Mouse (Mus musculus): ENCODE results near the gene Lrrc3b.
A peak's percentile ranks its signal among the peaks of the same experiment; 100 is the strongest.

The Lrrc3b gene

DNA sequence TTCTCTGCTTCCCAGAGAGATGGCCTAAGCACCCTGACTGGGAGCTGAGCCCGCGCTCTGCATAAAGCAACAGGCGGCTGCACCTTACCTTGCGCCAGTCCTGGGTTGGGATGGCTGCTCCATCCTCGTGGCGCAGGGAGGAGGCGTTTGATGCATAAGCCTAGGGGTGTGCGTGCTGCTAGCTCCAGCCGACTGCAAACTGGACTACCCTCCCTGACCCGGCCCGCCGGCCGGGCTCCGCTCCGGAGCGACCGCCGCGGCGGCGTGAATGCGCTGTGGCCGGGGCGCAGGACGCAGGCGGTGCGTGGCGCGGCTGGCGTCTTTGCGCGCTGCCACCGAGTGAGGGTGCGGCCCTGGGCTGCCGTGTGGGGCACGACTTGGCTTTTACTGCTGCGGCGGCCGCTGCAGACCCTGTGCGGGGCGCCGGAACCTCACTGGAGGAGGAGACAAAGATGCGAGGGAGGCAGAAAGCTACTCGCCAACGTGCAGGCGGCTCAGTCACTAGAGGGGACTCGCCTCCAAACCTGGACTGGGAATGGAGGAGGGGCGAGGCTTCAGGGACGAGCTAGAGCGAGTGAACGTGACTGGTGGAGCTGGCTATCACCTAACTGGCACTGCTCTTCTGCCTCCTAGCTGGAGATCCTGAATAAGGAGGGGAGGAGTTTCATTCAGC lies at the start of gene Lrrc3b:
Lrrc3b (minus strand) TSS at position 503 of the 673 bp plus-strand sequence.
- peak; percentile 3 for DNase-seq (ENCODE audit: low spot score)

DNA sequence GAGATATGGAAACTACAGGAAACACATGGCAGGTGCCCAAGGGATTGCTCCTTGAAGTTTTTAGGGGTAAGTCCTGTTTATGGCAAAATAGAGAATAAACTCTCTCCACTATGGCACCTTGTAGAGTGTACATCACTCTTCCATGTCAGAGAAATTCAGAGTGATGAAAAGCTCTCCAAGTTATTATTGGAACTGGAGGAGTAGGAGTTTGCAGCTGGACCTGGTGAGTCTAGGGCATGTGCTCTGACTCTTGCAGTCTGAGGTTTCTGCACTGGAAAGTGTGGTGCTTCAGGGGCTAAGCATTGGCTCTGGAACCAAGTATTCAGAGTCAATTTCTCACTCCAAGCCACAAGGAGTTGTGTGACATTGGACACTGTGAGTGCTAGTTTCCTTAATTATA lies 38.9 kb upstream of the Lrrc3b start:
- DNase-seq (ENCODE audit: low spot score): no peak

DNA sequence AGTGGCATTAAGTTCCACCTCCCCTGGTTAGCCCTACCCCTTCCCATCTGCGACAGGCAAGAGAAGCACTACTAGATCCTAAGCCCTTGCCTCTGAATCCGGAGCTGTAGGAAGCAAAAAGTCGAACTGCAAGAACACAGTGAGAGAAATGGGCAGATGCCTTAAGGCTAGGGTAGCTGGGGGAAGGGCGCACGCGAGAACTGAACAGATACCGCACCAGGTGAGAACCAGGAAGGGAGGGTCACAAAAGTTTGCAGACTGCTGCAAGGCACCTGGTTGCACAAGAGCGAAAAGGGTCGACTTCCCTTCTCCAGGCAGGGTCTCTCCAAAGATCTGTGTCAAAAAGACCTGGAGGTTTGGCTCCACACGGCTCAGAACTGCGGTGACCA lies 697 bp downstream of the Lrrc3b start:
- DNase-seq (ENCODE audit: low spot score): no peak

DNA sequence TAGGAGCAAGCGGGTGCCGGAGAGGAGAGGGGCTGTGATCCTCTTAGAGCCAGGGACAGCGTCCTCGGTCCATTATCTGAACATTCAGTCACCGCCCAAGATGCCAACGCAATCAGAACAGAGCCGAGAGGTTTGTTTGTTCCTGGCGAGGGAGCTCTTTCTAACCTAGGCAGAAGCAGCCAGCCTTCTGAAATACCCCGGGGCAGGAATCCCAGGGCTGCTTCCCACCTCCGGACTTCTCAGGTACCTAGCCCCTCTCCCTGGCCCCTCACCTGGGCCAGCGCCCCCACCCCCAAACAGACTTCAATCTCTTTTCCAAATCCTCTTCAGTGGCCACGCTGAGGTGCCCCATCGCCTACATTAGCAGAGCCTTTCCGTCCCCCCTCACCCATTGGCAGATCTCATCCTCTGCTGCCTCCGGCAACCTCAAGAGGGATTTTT lies 1.3 kb downstream of the Lrrc3b start:
- DNase-seq (ENCODE audit: low spot score): no peak

DNA sequence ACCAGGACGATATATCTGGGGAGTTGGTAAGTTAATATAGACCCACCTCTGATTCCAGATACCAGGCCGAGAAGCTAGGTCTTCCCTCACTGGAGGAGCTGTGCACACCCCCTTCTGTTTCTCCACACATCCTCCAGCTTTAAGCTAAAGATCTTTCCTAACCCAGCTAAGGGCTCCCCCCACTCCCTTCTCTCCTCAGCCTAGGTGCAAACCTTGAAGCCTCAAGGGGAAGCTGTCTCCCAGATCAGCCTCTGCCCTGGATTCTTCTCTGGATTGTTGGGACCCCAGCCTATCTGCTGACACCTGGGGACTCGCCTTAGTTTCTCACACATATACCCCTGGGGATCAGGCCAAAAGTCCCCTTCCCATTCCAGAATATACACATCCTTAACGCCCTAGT lies 1.7 kb downstream of the Lrrc3b start:
- no peak for DNase-seq (ENCODE audit: low spot score)

DNA sequence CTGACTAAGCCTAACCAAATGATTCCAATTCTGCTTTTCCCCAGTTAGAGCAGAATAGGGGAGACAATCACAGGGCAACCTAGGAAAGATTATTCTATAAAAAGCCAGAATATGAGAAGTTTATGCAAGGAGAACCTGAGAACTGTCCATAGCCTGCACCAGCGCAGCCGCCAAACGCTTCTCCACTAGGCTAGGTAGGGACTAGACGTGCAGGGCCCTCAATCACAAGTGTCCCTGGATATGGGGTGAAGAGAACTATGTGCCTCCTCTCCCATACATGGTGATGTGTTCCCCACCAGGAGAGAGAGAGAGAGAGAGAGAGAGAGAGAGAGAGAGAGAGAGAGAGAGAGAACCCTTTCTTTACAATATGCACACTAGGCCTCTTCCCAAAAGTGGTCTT lies 2.2 kb downstream of the Lrrc3b start:
- DNase-seq (ENCODE audit: low spot score): no peak

DNA sequence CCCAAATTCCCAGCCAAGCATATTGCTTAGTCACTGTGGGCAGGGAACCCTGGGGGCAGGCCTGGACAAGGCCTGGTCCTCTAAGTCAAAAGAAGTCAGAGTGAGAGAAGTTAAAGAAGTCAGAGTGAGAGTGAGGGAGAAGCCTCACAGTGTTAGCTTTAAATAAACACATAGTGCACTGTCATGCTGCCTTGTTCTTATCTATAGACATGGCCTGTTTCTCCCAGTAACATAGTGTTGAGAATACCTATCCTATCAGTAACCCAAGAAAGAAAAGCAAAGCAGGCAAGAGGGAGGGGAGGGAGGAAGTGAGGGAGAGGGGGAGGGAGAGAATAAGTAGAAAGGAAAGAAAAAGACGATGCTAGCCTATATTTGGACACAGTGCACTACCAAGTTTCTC lies 6.4 kb downstream of the Lrrc3b start:
- no peak for DNase-seq (ENCODE audit: low spot score)

DNA sequence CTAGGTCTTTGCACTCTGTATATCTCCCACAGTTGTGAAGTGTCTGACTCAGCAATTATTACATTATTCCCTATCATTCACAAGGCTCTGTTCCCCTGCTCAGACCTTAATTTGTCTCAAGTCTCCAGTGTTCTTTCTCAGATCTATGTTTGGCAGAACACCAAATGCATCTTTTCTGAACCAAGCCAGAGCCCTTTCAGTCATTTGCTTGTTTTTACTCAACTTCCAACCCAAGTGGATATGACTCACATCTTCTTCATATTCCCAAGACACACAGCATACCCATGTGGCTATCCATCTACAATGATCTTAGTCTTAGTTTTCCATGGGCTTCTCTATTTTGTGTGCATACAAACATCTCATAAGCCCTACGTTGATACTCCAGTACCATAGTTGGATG lies 17.2 kb downstream of the Lrrc3b start:
- no peak for DNase-seq (ENCODE audit: low spot score)

DNA sequence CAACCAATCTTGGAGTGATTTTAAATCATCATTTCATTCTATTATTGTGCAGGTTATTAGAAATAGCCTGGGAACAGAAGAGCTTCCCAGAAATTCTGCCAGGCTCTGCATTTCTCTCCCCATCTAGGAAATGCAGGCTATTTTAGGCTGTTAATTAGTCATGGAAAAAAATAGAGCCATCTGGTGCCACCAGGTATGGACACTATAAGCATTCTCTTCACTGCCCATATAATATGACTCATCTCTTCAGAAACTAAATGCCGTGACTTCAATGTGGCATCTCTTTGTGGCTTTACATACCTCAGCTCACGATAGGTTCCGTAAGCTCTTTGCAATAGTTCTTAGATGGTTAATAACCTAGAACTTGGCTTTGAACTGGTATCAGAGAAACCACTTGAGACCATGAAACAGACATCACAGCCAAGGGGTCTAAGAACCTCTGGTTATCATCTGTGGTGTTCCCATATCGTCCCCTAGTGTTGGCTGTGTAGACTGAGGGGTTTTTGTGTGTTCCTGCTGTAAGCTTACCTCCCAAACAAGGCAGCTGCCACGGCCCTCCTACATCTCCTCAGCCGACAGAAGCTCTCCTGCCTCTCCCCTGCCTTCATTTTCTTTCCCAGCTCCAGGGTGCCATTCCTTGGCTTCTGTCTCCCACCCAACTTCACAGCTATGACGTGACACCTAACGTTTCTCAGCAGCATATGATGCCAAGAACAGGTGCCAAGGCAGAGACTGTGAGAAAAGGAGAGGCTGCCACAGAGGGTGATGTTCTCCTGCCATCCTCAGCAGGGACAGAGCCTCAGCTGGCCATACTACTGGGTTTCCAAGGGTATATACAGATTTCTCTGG lies 27.9 kb downstream of the Lrrc3b start:
- no peak for DNase-seq (ENCODE audit: low spot score)

DNA sequence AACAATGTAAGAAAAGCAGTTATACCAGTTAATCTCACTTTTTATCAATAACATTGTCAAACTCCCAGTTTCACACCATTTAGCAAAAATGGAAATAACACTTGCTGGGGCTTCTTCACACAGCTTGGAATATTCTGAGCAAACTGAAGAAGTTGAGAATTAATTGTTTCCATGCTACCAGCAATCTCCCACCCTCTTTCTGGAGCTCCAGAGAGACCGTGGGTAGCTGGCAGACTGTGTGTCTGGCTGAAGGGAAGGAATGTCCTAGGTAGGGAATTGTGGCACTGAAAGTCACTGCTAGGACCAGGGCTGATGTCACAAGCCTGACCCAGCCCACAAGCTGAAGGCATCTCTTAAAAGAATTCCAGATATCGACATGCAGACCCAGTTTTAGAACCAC lies 53.3 kb downstream of the Lrrc3b start:
- no peak for DNase-seq (ENCODE audit: low spot score)

DNA sequence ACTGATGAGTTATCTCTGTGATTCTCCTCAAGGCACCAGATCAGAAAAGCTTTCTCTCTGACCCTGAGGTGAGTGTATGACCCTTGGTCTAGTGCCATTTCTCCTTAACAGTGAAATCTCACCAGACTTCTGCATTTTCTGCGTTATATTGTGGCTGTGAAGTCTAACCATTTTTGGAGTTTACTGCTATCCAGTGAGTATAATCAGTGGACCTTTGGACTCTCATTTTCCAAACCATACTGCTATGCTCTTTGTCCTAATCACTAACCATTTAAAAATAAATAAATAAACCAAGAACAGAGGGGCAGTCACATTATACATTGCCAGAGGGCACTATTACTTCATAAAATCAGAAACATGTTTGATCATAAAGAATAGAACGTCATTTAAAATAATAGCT lies 53.8 kb downstream of the Lrrc3b start:
- DNase-seq (ENCODE audit: low spot score): no peak

DNA sequence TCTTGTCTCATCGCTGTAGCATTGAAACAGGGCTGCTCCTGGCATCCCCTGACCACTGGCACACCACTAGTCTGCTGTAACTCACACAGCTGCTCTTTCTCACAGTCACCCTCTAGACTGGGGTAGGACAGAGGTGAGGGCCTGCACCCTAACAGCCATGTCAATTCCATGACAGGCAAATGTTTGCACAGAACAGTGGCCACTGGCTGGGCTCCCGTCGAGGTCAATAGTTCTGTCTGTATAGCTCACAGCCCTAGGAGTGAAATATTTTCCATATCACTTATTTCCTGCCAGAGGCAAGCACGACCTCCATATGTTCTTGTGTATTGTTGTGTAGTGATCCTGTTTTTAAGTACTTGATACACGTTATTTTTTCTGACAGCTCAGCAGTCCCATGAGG lies 54.3 kb downstream of the Lrrc3b start:
- no peak for DNase-seq (ENCODE audit: low spot score)

DNA sequence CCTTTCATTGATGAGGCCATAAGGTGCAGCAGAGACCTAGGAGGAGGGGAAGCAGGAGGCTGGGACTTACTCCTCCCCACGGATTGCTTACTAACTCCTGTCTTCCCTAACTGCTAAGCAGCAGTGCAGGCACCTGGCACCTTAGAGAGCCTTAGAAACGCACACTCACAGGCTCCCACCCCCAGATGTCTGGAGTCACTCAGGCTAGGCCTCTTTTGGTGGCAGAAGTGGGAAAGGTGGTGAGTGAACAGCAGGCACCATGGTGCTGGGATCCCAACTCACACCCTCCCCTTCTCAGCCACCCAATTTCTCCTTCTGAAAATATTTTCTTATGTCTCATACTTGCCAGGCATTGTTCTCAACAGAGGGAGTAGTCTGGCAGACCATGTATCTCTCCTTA lies 55.7 kb downstream of the Lrrc3b start:
- no peak for DNase-seq (ENCODE audit: low spot score)

DNA sequence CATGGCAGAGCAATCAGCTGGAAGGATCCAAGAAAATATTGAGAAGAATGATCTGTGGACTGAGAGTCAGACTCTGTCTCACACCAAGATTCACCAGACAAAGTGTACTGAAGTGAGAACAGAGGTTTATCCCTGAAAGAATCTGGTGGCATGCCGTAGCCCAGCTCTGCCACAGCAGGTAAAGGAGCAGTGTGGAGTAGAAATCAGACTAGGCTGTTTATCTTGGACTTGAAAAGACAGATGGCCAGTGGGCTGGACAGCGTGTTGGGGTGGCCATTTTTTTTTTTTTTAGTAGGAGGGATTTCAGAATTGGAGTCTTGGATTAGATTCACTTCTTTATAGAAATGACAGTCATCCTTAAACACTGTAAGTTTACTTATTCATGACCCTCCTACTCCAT lies 61.4 kb downstream of the Lrrc3b start:
- DNase-seq (ENCODE audit: low spot score): no peak

DNA sequence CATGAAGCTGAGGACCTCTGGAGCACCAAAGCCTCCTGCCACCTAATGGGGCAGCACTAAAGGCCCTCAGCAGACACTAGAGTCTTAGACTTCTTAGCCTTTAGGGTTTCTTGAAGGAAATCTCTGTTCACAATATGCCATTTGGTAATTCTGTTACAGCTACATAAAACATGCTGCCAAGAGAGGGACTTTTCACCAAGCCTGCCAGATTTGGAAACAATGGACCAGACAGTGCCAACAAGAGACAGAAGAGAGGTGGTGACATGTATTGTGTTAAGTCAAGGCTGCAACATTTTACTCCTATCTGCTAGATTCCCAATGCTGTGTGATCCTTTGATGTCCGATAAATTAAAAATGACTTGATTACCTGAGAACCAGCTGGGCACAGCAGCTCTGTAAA lies 62.0 kb downstream of the Lrrc3b start:
- DNase-seq (ENCODE audit: low spot score): no peak

DNA sequence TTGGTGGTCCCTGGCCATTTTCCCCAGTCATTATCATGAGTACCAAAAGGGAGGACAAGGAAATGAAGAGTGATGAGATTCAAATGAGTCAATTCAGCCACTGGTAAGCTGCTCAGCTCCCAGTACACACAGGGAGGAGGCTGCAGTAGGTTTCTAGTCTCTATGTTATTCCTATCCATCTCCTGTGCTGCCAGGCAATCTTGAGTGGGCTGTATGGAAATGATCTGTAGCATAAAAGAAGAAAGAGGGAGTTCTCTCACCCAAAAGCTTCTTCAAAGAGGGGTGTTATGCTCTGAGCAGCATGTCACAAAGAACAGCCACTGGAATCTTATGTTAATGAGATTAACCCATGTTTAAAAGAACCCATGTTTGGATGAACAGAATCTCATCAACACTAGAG lies 64.5 kb downstream of the Lrrc3b start:
- no peak for DNase-seq (ENCODE audit: low spot score)

DNA sequence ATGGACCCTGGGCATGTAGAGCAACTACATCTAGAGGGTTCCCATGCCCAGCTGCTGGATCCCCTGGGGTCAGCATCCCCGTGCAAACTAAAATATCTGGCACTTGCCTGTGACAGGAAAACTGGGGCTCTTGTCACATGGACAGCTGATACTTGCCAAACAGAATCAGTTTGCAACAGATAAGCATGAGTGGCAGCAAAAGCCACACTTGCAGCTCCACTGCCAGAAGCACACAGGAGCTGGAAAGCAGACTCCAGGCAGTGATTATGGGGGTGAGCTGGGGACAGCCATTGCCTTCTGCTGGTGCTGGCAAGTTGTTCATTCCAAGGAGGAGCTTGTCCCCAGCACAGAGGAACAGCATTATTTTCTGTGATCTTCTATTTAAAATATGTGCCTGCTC lies 65.8 kb downstream of the Lrrc3b start:
- no peak for DNase-seq (ENCODE audit: low spot score)

DNA sequence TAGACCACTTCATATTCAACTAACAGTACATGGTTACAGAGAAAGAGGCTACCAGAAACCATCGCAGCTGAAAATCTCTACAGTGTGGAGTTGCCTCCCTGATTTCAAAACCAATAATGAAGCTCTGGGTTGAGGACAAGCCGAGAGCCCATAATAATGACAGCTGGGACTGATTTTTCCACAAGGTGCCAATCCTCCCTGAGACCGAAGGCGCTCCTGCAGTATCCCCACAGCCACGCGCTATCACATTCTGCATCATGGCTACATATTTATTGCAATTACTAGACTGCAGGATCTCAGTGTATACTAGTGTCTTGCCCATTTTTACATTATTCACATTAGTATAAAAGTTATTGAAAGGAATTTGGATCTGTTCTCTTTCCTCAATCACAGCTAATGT lies 73.7 kb downstream of the Lrrc3b start:
- DNase-seq (ENCODE audit: low spot score): no peak

DNA sequence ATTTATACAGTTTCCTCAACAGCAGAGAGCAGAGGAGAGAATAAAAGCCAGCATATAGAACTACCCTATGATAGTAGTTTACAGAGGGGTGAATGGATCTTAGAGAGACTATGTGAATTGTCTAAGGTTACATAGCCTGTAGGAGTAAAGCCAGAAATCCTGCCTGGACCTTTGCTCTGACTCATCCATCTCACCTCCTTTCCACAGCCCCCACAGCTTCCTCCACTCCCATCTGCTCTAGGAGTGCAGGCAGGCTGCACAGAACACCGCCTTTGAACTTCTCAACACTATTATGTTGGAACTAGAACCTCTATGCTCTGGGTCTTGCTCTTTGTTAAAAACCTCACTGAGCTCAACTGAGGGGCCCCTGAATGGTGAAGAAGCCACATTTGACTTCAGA lies 78.9 kb downstream of the Lrrc3b start:
- no peak for DNase-seq (ENCODE audit: low spot score)

DNA sequence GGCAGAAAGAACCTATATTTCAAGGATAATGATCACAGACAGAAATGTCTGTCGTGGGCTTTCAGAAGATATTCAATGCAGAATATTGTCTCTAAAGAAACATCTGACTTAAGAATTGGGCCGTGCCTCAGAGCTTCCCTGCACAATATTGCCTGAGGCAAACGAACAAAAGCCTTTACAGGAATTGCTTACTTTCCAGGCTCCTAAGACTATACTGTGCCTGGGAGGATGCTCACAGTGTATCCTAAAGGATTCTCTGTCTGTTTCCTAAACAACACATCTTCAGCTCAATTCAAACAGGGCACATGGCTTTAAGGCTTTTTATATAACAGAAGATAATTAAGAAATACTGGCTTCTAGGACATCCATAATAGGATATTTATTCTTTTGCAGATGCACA lies 79.7 kb downstream of the Lrrc3b start:
- DNase-seq (ENCODE audit: low spot score): no peak

DNA sequence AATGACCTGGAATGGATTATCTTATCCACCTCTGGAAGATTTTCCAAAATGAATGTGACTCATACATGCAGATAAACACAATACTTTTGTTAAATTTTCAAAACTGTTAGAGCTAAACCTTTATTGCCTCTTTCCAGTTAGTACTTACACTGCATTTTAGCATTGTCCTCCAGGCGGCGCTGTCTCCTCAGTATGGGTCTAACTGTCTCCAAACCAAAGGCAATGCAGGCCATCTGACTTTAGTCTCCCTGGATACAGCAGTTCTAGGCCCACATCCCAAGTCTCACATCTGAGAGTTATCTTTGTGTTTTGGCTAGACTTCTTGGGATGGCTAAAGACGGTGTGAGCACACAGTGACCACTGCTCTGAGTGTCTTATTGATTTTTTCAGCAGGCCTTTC lies 83.3 kb downstream of the Lrrc3b start:
- peak; percentile 56 for DNase-seq (ENCODE audit: low spot score)

DNA sequence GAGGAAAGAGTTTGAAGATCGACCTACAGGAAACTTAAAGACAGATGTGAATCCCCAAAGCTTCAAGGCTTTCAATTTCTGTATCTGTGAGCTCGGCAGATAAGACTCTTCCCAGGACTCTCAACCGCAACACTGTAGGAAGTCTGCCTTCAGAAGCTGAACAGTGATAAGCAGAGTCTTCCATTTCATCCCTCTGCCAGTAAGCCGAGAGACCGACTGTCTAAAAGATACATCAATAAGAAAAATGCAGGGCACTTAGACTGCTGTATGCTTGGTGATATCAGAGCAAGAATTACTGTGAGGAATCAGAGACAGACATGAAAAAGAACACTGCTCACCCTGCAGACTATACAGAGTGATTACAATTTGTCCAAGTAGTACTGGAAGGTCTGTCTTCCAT lies 84.5 kb downstream of the Lrrc3b start:
- DNase-seq (ENCODE audit: low spot score): no peak

DNA sequence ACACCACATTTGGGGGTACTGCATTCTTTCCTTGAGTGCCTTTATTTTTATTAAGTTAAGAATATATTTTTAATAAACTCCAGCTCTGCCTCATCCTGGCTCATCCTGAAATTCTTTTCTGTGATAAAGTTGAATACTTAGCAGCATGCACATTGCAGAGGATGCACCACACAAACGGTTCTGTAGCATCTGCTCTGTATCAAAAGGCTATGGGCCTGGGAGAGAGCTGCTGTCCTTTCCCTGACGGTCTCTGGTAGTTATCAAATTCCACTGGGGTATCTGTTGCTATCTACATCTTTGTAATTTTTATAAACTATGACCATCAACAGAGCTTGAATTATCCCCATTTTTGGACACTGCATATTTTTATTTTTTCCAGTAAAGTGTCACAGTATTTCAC lies 105.7 kb downstream of the Lrrc3b start:
- no peak for DNase-seq (ENCODE audit: low spot score)

DNA sequence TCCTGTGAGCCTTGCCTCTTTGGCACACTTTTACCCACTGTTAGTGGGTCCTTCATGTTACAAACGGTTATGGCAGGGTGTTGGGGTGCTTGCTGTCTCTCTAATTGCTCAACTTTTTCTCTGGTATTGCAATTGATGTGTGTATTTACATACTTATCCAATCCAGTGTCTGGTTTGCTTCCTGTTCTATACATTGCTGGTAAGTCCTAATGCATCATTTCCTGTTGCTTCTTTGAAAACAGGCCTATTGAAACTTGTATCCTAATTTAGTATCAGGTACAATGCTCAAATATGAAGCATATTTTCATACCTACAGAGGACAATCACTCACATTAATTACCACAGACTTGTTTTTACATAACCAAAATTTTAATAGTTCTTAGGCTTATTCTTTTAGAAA lies 107.4 kb downstream of the Lrrc3b start:
- no peak for DNase-seq (ENCODE audit: low spot score)

Measured in ovary, postnatal 10 days (tissue).